Mouse (Mus musculus): Measurements from ENCODE around the gene Abce1.

Abce1 gene

DNA sequence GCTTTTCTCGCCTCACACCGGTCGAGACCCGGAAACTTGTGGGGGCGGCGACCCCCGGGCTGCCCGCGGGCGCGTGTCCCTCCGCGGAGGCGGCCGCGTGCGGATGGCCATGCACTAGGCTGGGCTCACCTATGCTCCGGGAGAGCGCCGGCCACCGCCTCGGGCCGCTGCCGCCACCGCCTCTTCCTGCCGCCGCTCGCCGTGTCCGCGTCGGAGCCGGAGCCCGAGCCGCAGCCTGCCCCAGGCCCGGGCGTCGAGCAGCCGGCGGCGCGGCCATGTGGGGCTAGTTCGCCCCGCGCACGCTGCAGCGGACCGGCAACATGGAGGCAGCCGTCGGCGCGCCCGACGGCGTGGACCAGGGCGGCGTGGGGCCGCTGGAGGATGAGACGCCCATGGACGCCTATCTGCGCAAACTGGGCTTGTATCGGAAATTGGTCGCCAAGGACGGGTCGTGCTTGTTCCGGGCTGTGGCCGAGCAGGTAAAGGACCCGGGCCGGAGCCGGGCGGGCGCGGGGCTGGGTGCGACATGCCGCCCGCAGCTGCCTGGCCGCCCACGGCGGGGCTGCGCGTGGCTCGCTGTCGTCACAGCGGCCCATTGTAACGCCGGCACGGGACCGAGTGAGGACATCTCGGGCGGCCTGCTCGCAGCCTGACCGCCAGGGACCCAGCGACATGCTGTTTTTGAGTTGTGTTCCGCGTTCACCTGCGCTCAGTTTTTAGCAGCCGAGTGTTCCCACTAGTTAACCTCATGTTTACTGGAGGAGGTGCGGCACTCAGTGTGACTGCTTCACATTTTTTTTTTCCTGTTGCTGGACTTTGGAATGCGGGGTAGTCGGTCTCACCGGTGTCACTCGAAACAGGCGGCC, 71.7 kb downstream of the Abce1 start, which contains the start of gene Otud4:
Gene Otud4, plus strand, starts transcription at position 33 of the 866 bp plus-strand sequence.
- DNase-seq (ENCODE audit: low spot score), result peak; percentile 43

DNA sequence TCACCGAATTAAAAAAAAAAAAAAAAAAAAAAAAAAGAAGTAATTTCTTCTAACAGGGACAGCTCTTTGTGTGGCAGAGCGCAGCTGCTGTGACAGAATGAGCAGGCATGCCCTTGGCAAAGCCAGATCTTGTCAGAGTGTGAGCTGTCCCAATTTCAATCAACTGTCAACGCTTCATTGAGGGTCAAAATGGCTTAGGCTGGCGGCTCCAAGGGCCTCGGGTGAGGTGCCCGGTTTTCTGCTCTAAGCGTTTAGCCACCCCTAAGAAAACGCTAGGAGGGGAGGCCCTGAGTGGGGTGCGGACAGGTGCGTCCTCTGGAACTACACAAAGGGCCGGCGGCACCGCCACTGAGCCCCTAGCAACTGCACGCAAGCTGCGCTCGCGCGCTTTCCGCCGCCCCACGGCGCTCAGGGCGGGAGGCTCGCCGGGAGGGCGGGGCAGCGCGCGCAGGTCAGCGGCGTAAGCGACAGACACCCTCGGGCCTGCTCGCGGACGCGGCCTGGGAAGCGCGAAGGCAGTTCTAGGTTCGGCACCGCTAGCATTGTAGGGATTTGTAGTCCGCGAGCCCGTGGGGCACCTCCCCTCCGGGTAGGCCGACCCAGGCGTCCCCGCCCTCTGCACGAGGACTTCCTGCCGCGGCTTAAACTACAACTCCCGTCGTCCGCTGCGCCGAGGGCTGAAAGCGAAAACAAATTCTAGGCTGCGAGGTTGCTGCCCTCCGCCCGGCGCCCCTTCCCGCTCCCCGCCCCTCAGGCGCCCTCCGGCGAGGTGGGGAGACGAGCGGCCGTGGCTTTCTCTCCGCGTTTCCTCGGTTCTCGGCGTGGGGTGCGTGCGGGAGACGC, 72.6 kb downstream of the Abce1 start:
- peak; percentile 99 for DNase-seq (ENCODE audit: low spot score)

DNA sequence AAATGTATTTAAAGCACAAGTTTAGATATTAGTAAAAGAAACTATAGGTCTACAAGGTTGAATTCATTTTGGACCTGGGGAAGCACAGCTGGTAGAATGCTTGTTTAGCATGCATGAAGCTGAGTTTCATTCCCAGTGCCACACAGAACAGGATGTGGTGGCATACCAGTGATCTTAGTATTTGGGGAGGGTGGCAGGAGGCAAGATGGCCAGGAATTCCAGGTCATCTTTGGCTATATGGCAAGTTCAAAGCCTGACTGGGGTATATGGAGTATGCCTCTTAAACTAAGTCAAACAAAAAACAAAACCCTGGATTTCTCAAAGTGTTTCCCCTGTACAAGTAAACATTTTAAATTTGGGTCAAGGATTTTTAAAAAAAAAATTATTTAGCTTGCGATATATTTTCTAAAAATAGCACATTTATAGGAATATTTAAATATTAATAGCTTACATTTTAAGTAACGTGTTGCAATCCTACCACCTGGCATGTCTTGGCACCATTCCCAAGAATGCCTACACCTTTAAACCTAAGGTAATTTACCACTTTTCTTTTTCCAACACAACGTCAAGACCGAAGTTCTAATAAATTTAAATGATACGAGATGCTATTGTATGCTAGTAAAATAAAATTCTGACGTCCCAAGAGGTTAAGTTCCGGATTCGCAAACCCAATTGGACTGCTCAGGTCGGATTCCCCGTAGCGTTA, 73.4 kb downstream of the Abce1 start:
- DNase-seq (ENCODE audit: low spot score), result no peak

DNA sequence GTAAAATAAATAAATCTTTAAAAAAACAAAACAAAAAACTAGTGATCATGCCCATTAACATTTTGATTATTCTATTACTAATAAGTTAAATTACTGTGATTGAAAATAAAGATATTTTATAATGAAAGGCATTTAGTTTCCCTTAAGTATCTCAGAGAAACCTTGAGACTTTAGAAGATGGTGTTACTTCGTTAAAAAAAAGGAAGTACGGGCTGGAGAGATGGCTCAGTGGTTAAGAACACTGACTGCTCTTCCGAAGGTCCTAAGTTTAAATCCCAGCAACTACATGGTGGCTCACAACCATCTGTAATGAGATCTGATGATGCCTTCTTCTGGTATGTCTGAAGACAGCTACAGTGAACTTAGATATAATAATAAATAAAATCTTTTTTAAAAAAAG, 74.3 kb downstream of the Abce1 start:
- no peak for DNase-seq (ENCODE audit: low spot score)

DNA sequence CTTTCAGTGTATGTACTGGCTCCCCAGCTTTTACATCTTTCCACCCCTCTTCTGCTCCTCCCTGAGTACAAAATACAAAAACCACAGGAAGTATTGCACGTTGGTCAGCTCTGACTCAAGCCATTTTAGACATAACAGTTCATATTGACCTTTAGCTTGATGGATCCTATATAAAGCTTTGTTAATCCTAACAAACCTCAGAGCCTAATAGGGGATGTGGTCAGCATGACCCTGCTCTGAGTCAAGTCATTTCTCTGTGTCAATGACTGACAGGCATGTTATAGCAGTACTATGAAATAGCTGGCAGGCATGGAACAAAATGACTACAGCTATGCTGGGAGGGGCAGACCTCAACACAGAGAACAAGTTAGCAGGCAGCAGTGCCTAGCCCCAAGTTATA, 75.4 kb downstream of the Abce1 start:
- no peak for DNase-seq (ENCODE audit: low spot score)

DNA sequence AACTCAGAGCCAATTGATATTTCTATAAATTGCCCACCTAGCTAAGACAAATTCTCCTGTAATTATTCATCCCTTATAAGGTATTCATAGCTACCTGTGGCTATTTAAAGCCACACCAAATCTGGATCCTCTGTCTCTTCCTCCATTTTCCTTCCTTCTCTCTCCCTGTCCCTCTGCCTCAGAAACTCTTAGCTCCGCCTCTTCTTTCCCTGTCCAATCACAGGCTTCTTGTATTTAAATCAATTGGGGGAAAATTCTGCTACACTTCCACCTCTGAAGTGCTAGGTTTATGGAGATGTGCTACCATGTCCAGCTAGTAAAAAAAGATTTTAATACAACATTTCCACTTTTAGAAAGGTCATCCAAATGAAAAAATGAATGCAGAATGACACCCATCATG, 76.0 kb downstream of the Abce1 start:
- no peak for DNase-seq (ENCODE audit: low spot score)

Measured in T-cell, adult 2 months (primary cell).